Mouse (Mus musculus): ENCODE measurements around the gene Chil1. TPM values are rescaled to one million over a fixed set of nuclear protein-coding genes. Genes with fewer than 3 reads are reported as not detected.

The Chil1 gene
- total RNA-seq, 1 experiment = 0.98 TPM

DNA sequence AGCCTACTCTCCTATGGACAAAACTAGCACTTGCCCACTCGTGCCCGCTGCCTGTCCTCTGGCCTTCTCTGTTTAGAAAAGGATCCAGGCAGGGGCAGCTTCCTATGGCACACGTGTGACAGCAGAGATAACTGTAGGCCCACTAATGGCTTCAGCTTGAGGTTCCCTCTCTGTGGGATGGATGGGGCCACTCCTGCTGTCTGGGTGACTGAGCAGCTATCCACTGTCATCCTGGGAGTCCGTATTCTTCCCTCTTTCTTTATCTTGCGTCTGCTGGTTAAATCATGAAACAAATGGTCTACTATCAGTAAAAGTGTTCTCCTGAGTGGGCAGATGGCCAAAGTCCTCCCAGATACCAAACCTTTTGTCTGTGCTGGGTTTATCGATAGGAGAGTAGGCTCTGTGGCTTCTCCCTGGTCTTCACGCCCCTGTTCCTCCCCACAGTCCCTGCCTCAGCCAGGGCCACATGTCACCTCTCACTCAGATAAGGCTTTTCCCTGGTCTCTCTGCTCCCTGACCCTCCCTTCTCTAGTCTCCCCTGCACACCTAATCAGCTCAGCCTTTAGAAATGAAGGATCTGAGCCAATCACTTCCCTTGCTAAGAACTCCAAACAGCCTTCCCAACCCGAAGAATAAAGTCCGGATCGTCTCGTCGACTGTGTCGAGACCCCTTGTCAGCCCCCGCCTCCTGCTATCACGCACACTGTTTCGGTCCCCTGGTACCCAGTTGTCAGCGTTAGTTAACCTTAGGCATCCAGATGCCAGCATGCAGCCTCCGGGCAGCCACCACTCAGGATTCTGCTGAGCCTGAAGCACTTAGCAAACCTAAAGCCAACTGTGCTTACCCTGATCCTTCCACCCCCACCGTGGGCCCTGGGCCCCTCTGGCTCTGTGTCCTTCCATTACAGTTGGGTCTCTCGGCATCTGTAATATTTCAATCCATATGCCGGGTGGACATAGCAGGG is 29.1 kb upstream of the Chil1 start:
- H3K36me3 ChIP-seq (ENCODE audit: control insufficient read depth, insufficient read depth, low read length, poor library complexity, severe bottlenecking) = no peaks in the 10 kb centered on the region
- H3K4me1 ChIP-seq (ENCODE audit: control insufficient read depth in 2 of 2, insufficient read depth in 2 of 2, low read length in 2 of 2, poor library complexity in 1 of 2) = peaks cover 0 to 2% of the 10 kb centered on the region in 2 experiments; a peak in 1 of 4 replicates
- H3K9ac ChIP-seq (ENCODE audit: insufficient read depth, low read depth, low read length, poor library complexity, severe bottlenecking) = no peak overlapping the region
- no peak overlapping the region; the same call in 1 of the 2 replicates for H3K27ac ChIP-seq (ENCODE audit: insufficient read depth, low read depth, low read length, poor library complexity, severe bottlenecking)
- in situ Hi-C loops (cut with MboI; ENCODE audit: low sequenced_read_pairs in 2 of 2, unreplicated experiment in 2 of 2) = loop anchor here in 1 of 2 experiments (5.0 kb wide), 1 partner anchor 179 kb away; the partner anchor contains the start of gene Ppfia4
- TF ChIP-seq ZNF384 (IDR thresholded peaks at IDR 0.05; ENCODE audit: low read depth, low read length) (no peak), CHD2 (IDR thresholded peaks at IDR 0.05; ENCODE audit: low read depth, low read length) (no peak), HCFC1 (IDR thresholded peaks at IDR 0.05; ENCODE audit: borderline replicate concordance, insufficient read depth, low read length) (no peak), MAFK (IDR thresholded peaks at IDR 0.05; ENCODE audit: insufficient read depth, low read depth, low read length) (no peak), ZC3H11A (IDR thresholded peaks at IDR 0.05; ENCODE audit: borderline replicate concordance, low read depth, low read length) (no peak)
- no peak overlapping the region for H3K4me3 ChIP-seq (ENCODE audit: insufficient read depth in 1 of 2, low read depth in 1 of 2, low read length in 2 of 2, poor library complexity in 1 of 2, severe bottlenecking in 1 of 2)
- no peaks in the 10 kb centered on the region for H3K9me3 ChIP-seq (ENCODE audit: control insufficient read depth, insufficient read depth, low read depth, low read length)
- no peak for DNase-seq (ENCODE audit: low read depth, low spot score)

DNA sequence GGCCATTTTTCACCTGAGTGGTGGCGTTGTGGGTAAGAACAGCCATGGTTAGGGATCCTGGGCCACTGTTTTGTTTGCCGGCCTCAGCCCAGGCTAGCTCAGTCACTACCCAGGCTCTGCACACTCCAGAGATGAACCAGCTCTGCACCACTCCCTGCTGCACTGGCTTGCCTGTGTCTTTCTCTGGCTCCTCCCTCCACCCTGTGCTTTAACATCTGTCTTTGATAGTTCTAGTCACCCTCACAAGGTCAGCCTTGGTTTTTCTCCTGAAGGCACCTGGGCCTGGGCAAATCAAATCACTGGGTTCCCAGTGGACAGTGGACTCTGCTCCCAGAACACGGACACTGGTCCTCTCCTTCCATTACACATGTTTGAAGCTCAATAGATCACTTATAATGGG is 27.9 kb upstream of the Chil1 start:
- in situ Hi-C loops (cut with MboI; ENCODE audit: low sequenced_read_pairs in 2 of 2, unreplicated experiment in 2 of 2) = loop anchor here in 1 of 2 experiments (5.0 kb wide), 1 partner anchor 178 kb away; the partner anchor contains the start of gene Ppfia4
- H3K9me3 ChIP-seq (ENCODE audit: control insufficient read depth, insufficient read depth, low read depth, low read length) = no peaks in the 10 kb centered on the region
- no peaks in the 10 kb centered on the region for H3K36me3 ChIP-seq (ENCODE audit: control insufficient read depth, insufficient read depth, low read length, poor library complexity, severe bottlenecking)
- H3K4me1 ChIP-seq (ENCODE audit: control insufficient read depth in 2 of 2, insufficient read depth in 2 of 2, low read length in 2 of 2, poor library complexity in 1 of 2) = peaks cover 0 to 2% of the 10 kb centered on the region in 2 experiments; a peak in 1 of 4 replicates
- no peak overlapping the region for H3K9ac ChIP-seq (ENCODE audit: insufficient read depth, low read depth, low read length, poor library complexity, severe bottlenecking)
- H3K27ac ChIP-seq (ENCODE audit: insufficient read depth, low read depth, low read length, poor library complexity, severe bottlenecking) = no peak overlapping the region
- TF ChIP-seq MAFK (IDR thresholded peaks at IDR 0.05; ENCODE audit: insufficient read depth, low read depth, low read length) = no peak
- DNase-seq (ENCODE audit: low read depth, low spot score) = no peak
- H3K4me3 ChIP-seq (ENCODE audit: insufficient read depth in 1 of 2, low read depth in 1 of 2, low read length in 2 of 2, poor library complexity in 1 of 2, severe bottlenecking in 1 of 2) = no peak overlapping the region

DNA sequence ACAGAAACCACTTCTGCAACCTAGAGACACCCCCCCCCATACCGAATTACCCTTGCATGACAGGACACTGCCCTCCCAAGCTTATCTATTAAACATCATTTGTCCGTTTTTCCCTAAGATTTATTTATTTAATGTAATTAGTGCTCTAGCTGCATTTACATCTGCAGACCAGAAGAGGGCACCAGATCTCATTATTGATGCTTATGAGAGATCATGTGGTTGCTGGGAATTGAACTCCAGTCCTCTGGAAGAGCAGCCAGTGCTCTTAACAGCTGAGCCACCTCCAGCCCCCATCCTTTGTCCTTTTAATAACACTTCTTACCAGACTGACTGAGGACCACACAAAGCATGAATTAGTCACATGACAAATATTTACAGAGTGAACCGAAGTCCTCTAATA is 27.3 kb upstream of the Chil1 start:
- Histone ChIP-seq H3K4me1 (ENCODE audit: control insufficient read depth in 2 of 2, insufficient read depth in 2 of 2, low read length in 2 of 2, poor library complexity in 1 of 2) (peaks cover 0 to 2% of the 10 kb centered on the region in 2 experiments; a peak in 1 of 4 replicates), H3K9ac (ENCODE audit: insufficient read depth, low read depth, low read length, poor library complexity, severe bottlenecking) (no peak overlapping the region), H3K9me3 (ENCODE audit: control insufficient read depth, insufficient read depth, low read depth, low read length) (no peaks in the 10 kb centered on the region), H3K36me3 (ENCODE audit: control insufficient read depth, insufficient read depth, low read length, poor library complexity, severe bottlenecking) (no peaks in the 10 kb centered on the region), H3K27ac (ENCODE audit: insufficient read depth, low read depth, low read length, poor library complexity, severe bottlenecking) (no peak overlapping the region), H3K4me3 (ENCODE audit: insufficient read depth in 1 of 2, low read depth in 1 of 2, low read length in 2 of 2, poor library complexity in 1 of 2, severe bottlenecking in 1 of 2) (no peak overlapping the region)
- no peak for DNase-seq (ENCODE audit: low read depth, low spot score)
- in situ Hi-C loops (cut with MboI; ENCODE audit: low sequenced_read_pairs in 2 of 2, unreplicated experiment in 2 of 2) = loop anchor here in 1 of 2 experiments (5.0 kb wide), 1 partner anchor 178 kb away; the partner anchor contains the start of gene Ppfia4
- TF ChIP-seq ZC3H11A (IDR thresholded peaks at IDR 0.05; ENCODE audit: borderline replicate concordance, low read depth, low read length) (0 out of 2 replicates have a peak, but pooled peaks have one; percentile 30), CHD2 (IDR thresholded peaks at IDR 0.05; ENCODE audit: low read depth, low read length) (no peak)

DNA sequence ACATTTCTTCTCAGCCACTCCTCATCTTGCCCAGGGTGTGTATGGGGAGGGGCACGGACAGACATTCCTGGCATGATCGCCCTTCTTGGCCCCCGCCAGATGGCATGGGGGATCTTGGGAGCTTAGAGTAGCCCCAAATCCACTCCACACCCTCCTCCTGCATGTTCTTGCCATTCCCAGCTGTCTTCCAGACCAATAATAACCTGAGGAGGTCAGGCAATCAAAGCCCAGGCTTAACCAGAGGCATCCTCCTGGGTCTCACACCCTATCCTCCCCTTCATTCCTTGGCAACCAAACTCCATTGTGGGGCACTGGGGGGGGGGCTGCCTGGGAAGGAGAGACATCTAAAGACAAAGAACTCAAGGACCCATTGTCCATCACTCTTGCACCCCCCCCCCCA is 21.6 kb upstream of the Chil1 start:
- no peak overlapping the region for H3K27ac ChIP-seq (ENCODE audit: insufficient read depth, low read depth, low read length, poor library complexity, severe bottlenecking)
- in situ Hi-C loops (cut with MboI; ENCODE audit: low sequenced_read_pairs in 2 of 2, unreplicated experiment in 2 of 2) = no loop called here
- no peaks in the 10 kb centered on the region for H3K9me3 ChIP-seq (ENCODE audit: control insufficient read depth, insufficient read depth, low read depth, low read length)
- TF ChIP-seq ZNF384 (IDR thresholded peaks at IDR 0.05; ENCODE audit: low read depth, low read length) (no peak), MAFK (IDR thresholded peaks at IDR 0.05; ENCODE audit: insufficient read depth, low read depth, low read length) (no peak), CHD2 (IDR thresholded peaks at IDR 0.05; ENCODE audit: low read depth, low read length) (no peak), HCFC1 (IDR thresholded peaks at IDR 0.05; ENCODE audit: borderline replicate concordance, insufficient read depth, low read length) (no peak), ZC3H11A (IDR thresholded peaks at IDR 0.05; ENCODE audit: borderline replicate concordance, low read depth, low read length) (no peak)
- H3K4me3 ChIP-seq (ENCODE audit: insufficient read depth in 1 of 2, low read depth in 1 of 2, low read length in 2 of 2, poor library complexity in 1 of 2, severe bottlenecking in 1 of 2) = no peak overlapping the region
- H3K4me1 ChIP-seq (ENCODE audit: control insufficient read depth in 2 of 2, insufficient read depth in 2 of 2, low read length in 2 of 2, poor library complexity in 1 of 2) = no peaks in the 10 kb centered on the region
- no peaks in the 10 kb centered on the region for H3K36me3 ChIP-seq (ENCODE audit: control insufficient read depth, insufficient read depth, low read length, poor library complexity, severe bottlenecking)
- no peak overlapping the region for H3K9ac ChIP-seq (ENCODE audit: insufficient read depth, low read depth, low read length, poor library complexity, severe bottlenecking)
- DNase-seq (ENCODE audit: low read depth, low spot score) = no peak

Measured in ES-E14 (cell line).